In genomic region chr14:28089636-28090443, GRCm38 (mm10) we compare ENCODE assay signal across 10 mouse cellular contexts.
DNase-seq lines count a peak whose midpoint lies in the region; ATAC-seq and TF ChIP-seq lines count a peak whose summit lies in the region.
"Had no signal": no experiment of that assay in that cellular context is flagged by ENCODE, and none has a peak within 500 bp of the region (broad histone marks: within the 10 kb centered on the region; RNA-seq: fewer than 3 reads in every experiment).

No protein-coding gene starts in this region.

- WGBS in hindbrain, embryonic 10.5 days = 65% methylated on average over 8 of the region's 8 CpGs
- 65% methylated on average over 8 of the region's 8 CpGs for WGBS in hindbrain, embryonic 13.5 days
- 32% methylated on average over 8 of the region's 8 CpGs for WGBS in kidney, embryonic 15.5 days

- no peak for ATAC-seq in hindbrain, embryonic 13.5 days (ENCODE audit: low FRiP score)
- ATAC-seq in kidney, embryonic 15.5 days (replicated peaks; ENCODE audit: low FRiP score) = peak; percentile 69

- H3K27me3 ChIP-seq in hindbrain, embryonic 10.5 days (ENCODE audit: insufficient read depth, poor library complexity, severe bottlenecking) = no peaks in the 10 kb centered on the region
- H3K27me3 ChIP-seq in hindbrain, embryonic 13.5 days = peaks cover 3% of the 10 kb centered on the region; the same call in 1 of the 2 replicates
- no peaks in the 10 kb centered on the region for H3K27me3 ChIP-seq in E14TG2a.4 (ENCODE audit: insufficient read depth, low read length)
- H3K27me3 ChIP-seq in kidney, embryonic 15.5 days = no peaks in the 10 kb centered on the region
- H3K27me3 ChIP-seq: embryonic facial prominence, embryonic 13.5 days; lung, embryonic 15.5 days had no signal

- TF ChIP-seq CTCF in E14TG2a.4 (conservative IDR thresholded peaks at IDR 0.05; ENCODE audit: low read length) = peak; percentile 76

- no peaks in the 10 kb centered on the region for H3K4me1 ChIP-seq in hindbrain, embryonic 10.5 days (replicated peaks)
- H3K4me1 ChIP-seq in hindbrain, embryonic 13.5 days (replicated peaks) = no peaks in the 10 kb centered on the region
- H3K4me1 ChIP-seq in E14TG2a.4 (replicated peaks; ENCODE audit: low read depth, low read length) = no peaks in the 10 kb centered on the region
- no peaks in the 10 kb centered on the region for H3K4me1 ChIP-seq in kidney, embryonic 15.5 days
- H3K4me1 ChIP-seq: embryonic facial prominence, embryonic 13.5 days; lung, embryonic 15.5 days had no signal

- no peak overlapping the region for H3K9ac ChIP-seq in hindbrain, embryonic 13.5 days
- no peak overlapping the region for H3K9ac ChIP-seq in kidney, embryonic 15.5 days
- H3K9ac ChIP-seq: embryonic facial prominence, embryonic 13.5 days; lung, embryonic 15.5 days had no signal

- H3K4me3 ChIP-seq in hindbrain, embryonic 10.5 days = no peak overlapping the region
- H3K4me3 ChIP-seq in hindbrain, embryonic 13.5 days = no peak overlapping the region
- no peak overlapping the region for H3K4me3 ChIP-seq in E14TG2a.4 (replicated peaks; ENCODE audit: low read length)
- H3K4me3 ChIP-seq in kidney, embryonic 15.5 days (replicated peaks) = no peak overlapping the region
- H3K4me3 ChIP-seq: embryonic facial prominence, embryonic 13.5 days; lung, embryonic 15.5 days had no signal

- H3K4me2 ChIP-seq in hindbrain, embryonic 13.5 days = no peak overlapping the region
- H3K4me2 ChIP-seq in kidney, embryonic 15.5 days = no peak overlapping the region
- H3K4me2 ChIP-seq: embryonic facial prominence, embryonic 13.5 days; lung, embryonic 15.5 days had no signal

- no peaks in the 10 kb centered on the region for H3K36me3 ChIP-seq in hindbrain, embryonic 10.5 days
- H3K36me3 ChIP-seq in hindbrain, embryonic 13.5 days = 0 out of 2 replicates have a peak, but pooled peaks cover 11% of the 10 kb centered on the region
- no peaks in the 10 kb centered on the region for H3K36me3 ChIP-seq in E14TG2a.4 (ENCODE audit: insufficient read depth, low read length)
- H3K36me3 ChIP-seq in kidney, embryonic 15.5 days = no peaks in the 10 kb centered on the region
- H3K36me3 ChIP-seq: embryonic facial prominence, embryonic 13.5 days; lung, embryonic 15.5 days had no signal

- H3K9me3 ChIP-seq in hindbrain, embryonic 10.5 days = no peaks in the 10 kb centered on the region
- no peaks in the 10 kb centered on the region for H3K9me3 ChIP-seq in hindbrain, embryonic 13.5 days
- no peaks in the 10 kb centered on the region for H3K9me3 ChIP-seq in E14TG2a.4 (ENCODE audit: low read length)
- no peaks in the 10 kb centered on the region for H3K9me3 ChIP-seq in kidney, embryonic 15.5 days (replicated peaks)
- H3K9me3 ChIP-seq: embryonic facial prominence, embryonic 13.5 days; lung, embryonic 15.5 days had no signal

- H3K27ac ChIP-seq in hindbrain, embryonic 10.5 days = no peak overlapping the region
- no peak overlapping the region for H3K27ac ChIP-seq in hindbrain, embryonic 13.5 days
- H3K27ac ChIP-seq in kidney, embryonic 15.5 days = no peak overlapping the region
- H3K27ac ChIP-seq: embryonic facial prominence, embryonic 13.5 days; lung, embryonic 15.5 days had no signal

- DNase-seq in hindbrain, embryonic 10.5 days (ENCODE audit: low spot score) = peak; percentile 51
- DNase-seq in R1 (ENCODE audit: low read depth, low spot score) = peak; percentile 57
- peak; percentile 26 for DNase-seq in skeletal muscle tissue, adult 2 months (ENCODE audit: low read depth, low spot score)
- no peak for DNase-seq in layer of hippocampus, postnatal 36 days
- DNase-seq in left cerebral cortex, adult 18-20 months (ENCODE audit: low spot score in 2 of 2) = no peak

Comparison
In these comparisons a context has a peak if more than half of its experiments do, and no peak if none do; other contexts are left out.
1. DNase-seq: peak in hindbrain, embryonic 10.5 days (single experiment), R1 (single experiment) and skeletal muscle tissue, adult 2 months (single experiment); none in layer of hippocampus, postnatal 36 days (0 of 2) and left cerebral cortex, adult 18-20 months (0 of 2).